Mouse (Mus musculus) monocyte, adult 2 months (primary cell): ENCODE data around the gene Gm20547.

ENCODE experiments used
- DNase-seq, 2 experiments: peaks; one replicate each; pipeline ENCODE4 v3.0.0; 2022; ENCODE audit warnings: low spot score in 2 of 2, low read depth in 1 of 2

The Gm20547 gene

GRCm38 (mm10) chr17:34897373-34898159 is 15.7 kb upstream of the Gm20547 start:
- DNase-seq: no peak

- no peak for DNase-seq
Measured at GRCm38 (mm10) chr17:34896366-34896765, 14.5 kb upstream of the Gm20547 start.

- no peak for DNase-seq
Measured at GRCm38 (mm10) chr17:34895724-34896123, 13.9 kb upstream of the Gm20547 start.

- DNase-seq: no peak
Measured at GRCm38 (mm10) chr17:34894801-34895530, 13.1 kb upstream of the Gm20547 start.

GRCm38 (mm10) chr17:34894074-34894597 is 12.3 kb upstream of the Gm20547 start:
- peak; percentile 18 to 72 for DNase-seq

GRCm38 (mm10) chr17:34893072-34893824 is 11.4 kb upstream of the Gm20547 start:
- DNase-seq: no peak

- no peak for DNase-seq
Measured at GRCm38 (mm10) chr17:34891377-34891776, 9.5 kb upstream of the Gm20547 start.

- no peak for DNase-seq
Measured at GRCm38 (mm10) chr17:34890074-34890743, 8.4 kb upstream of the Gm20547 start.

- no peak for DNase-seq
Measured at GRCm38 (mm10) chr17:34887942-34888341, 6.1 kb upstream of the Gm20547 start.

- DNase-seq: no peak
Measured at GRCm38 (mm10) chr17:34885615-34886014, 3.8 kb upstream of the Gm20547 start.

- no peak for DNase-seq
Measured at GRCm38 (mm10) chr17:34884704-34885103, 2.9 kb upstream of the Gm20547 start.

GRCm38 (mm10) chr17:34883332-34883731 is 1.5 kb upstream of the Gm20547 start:
- no peak for DNase-seq

- no peak for DNase-seq
Measured at GRCm38 (mm10) chr17:34881166-34881565, 676 bp downstream of the Gm20547 start.

GRCm38 (mm10) chr17:34879336-34879879 is 2.4 kb downstream of the Gm20547 start, which contains the start of gene Zbtb12:
Gene Zbtb12 (plus strand): TSS chr17:34879483.
- DNase-seq: no peak

- no peak for DNase-seq
Measured at GRCm38 (mm10) chr17:34874321-34874720, 7.5 kb downstream of the Gm20547 start.

GRCm38 (mm10) chr17:34865981-34866380 is 15.9 kb downstream of the Gm20547 start:
- no peak for DNase-seq

GRCm38 (mm10) chr17:34862416-34863081 is 19.3 kb downstream of the Gm20547 start, which contains the start of gene Cfb:
Gene Cfb (minus strand): TSS chr17:34862518.
- no peak for DNase-seq

GRCm38 (mm10) chr17:34861704-34862415 is 20.0 kb downstream of the Gm20547 start:
- no peak for DNase-seq

- DNase-seq: no peak
Measured at GRCm38 (mm10) chr17:34860514-34860913, 21.3 kb downstream of the Gm20547 start.
